Mouse (Mus musculus) forelimb bud, embryonic 11.5 days (tissue): ENCODE results near the gene Pced1a.

Experiments used
- DNase-seq: peaks from one replicate; pipeline ENCODE4 v3.0.0-alpha.2; 2012; ENCODE audit warnings: low read depth, low spot score

Gene Pced1a

DNA sequence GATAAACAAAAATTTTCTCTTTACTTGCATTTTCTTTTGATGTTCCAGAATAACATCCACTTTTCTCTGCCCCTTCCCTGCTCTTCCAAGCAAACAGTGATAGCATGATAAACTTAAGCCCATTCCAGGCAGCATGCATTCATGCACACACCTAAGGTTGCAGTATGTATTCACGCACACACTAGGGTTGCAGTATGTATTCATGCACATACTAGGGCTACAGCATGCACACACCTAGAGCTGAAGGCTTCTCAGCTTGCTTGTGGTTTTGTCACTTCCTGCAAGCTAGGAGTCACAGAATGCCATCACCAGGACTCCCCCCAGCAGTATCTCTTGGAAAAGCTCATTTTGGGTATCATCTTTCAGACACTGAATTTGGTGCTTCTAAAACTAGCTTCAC lies 12.3 kb upstream of the Pced1a start:
- DNase-seq = no peak

DNA sequence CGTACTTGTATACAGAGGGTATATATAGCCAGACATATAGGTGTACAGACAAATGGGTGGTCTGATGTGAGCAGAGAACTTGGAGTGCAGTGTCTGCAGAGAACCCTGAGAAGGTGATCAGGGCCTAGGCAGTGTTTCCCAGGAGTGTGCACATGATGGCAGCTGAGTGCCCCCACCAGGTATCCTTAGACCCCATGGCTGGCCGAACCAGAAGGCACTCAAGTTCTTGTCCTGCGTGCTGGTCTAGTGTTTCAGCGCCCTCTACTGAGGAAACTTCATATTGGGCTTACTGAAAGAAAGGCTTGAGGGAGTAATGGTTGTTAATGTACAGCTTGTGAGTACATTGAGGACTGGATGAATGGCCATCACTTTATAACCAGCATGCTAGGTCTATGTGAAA lies 8.7 kb upstream of the Pced1a start:
- DNase-seq = peak; percentile 56

GRCm38 (mm10) chr2:130432157-130432556 lies 7.7 kb upstream of the Pced1a start:
- no peak for DNase-seq

DNA sequence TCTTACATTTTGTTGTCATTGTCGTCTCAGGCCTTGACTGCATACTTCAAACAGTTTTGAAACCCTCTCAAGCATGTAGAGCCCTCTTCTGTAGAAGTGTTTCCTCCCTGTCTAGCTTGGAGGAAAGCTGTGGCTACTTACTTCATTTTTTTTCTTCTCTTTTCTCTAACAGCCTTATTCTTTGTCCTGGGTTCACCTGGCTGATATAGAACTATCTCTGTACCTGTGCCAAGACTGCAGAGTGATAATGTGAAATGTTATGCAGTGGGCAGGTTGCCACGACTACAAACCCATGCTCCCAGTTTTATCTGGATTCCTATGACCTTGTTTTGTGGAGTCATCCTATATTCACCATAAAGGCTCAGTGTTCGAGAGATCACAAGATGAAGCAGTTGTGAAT lies 6.0 kb upstream of the Pced1a start:
- DNase-seq = no peak

DNA sequence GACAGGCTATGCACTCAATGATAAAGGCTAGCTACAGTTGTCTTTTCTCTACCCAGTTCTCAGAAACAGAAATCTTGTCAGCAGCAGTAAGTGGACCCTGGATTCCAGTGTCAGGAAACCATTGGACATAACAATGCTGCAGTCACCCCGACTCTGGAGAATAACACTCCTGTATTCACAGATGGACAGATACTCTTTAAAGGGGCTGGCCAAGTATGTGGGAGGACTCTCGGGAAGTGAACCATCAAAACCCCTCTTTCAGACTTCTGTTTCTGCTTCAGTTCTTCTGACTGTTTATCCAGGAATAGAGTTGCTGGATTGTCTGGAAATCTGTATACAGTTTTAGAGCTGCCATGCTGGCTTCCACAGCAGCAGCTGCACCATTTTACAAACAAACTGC lies 5.3 kb upstream of the Pced1a start:
- DNase-seq = no peak

GRCm38 (mm10) chr2:130425112-130425511 lies 611 bp upstream of the Pced1a start:
- DNase-seq = no peak

DNA sequence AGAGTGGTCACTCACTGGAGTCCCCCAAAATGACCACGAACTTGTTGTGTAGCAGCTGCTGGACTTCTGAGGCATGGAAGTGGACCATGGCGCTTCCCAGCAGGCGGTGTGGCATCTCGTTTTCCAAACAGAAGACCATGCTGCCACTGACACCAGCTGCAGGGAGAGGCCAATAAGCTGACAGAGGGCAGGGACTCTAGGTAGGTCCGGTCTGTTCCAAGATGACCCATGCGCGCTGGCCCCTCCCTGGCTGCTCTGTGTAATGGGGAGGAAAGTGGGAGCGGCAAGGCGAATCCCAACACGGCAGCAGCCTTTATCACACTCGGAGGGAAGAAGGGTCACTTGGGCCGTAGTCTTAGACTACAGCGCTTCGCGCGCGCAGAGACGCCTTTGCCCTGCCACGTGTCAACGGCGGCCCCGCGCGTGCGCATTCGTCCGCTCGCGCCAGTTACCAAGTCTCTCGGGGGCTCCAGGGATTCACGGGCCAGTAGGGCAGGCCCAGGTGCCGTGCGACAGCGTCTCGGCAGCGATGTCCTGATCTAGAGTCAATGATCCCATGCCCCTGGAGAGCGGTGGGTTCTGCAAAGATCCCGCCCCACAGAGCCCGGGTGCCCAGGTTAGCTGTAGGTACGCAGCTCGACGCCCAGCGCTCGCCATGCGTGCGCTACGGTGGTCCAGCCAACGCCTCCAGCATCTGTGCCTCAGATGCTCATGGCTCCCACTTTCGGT lies 940 bp downstream of the Pced1a start:
- DNase-seq = peak; percentile 77

- no peak for DNase-seq
Measured at GRCm38 (mm10) chr2:130421781-130422620, 2.5 kb downstream of the Pced1a start.

DNA sequence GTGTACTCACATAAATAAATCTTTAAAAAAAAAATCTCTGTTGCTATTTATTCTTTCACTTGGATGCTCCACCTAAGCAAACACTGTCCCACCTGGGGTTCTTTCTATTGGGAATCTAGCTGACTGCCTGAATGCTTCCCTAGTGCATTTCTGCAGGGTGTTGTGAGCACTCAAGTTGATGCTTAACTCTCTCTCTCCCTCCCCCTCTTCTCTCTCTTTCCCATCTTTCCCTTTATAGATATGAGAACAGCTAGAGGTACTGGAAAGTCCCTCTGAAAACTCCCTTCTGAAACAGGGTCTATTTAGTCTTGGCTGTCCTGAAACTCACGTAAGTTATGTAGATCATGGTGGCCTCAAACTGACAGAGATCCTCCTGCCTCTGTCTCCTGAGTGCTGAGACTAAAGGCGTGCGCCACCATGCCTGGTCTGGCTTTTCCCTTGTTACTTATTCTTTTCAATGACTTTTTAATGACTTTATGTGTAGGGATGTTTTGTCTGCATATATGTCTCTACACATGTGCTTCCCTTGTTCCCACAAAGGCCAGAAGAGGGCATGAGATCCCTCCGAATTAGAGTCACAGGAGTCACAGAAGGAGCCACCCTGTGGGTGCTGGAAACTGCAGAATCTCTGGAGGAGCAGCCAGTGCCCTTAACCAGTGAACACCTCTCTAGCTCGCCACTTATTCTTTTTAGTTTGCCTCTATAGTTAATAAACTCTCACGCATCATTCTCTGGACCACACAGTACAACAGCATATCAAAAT lies 10.2 kb downstream of the Pced1a start:
- no peak for DNase-seq

DNA sequence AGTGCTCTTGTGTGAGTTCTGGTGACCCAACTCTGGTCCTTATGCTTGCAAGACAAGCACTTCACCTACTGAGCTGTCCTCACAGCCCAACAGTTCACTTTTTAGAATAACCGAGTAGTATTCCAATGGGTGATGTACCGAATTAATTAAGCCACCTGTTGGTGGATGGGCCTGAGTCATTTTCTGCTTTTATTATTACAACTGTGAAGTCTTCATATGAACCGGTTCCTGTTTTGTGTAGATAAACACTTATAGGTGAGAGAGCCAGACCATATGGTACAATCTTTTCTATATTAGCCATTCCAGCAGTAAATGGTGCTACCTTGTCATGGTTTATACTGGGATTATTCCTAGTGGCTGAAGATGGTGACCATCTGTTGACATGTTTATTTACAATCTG lies 11.7 kb downstream of the Pced1a start:
- DNase-seq = no peak

DNA sequence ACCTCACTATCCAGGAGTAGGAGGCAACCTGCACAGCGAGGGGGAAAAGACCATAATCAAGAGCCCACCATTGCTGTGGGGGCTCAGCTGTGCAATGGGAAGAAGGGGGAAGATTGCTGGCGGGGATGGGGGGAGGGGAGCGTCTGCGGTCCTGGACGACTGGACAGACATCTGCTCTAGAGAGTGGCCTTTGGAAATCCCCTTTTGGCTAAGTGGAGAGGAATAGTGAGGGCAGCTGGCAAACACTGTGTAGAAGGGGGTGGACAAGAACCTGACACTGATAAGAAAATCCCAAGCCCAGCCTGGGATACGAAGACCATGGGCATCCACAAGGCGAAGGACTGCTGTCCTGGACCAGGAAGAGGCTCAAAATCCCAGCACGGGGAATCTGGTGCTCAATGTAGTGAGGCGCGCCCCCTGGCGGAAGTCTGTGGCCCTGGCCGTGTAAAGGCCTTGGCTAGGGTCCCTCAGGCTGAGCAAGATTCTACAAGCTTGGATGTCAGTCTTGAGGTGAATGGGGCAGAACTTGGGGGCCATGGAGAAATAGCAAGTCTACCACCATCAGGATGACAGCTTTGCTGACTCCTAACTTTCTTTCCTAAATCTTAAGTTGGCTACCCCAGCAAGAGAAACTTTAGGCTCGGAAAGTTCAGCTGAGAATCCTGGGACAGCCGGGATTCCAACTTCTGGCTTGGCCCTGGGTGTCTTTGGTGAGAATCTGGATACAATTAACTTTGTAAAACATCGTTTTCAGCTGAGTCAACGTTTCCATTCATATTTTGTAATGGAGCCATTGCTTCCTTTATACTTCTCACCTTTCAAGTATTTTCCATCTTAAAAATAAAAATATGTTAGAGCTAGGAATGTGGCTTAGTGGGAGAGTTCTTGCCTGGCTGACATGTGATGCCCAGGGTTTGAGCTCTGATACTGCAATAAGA lies 12.7 kb downstream of the Pced1a start:
- DNase-seq = peak; percentile 81

DNA sequence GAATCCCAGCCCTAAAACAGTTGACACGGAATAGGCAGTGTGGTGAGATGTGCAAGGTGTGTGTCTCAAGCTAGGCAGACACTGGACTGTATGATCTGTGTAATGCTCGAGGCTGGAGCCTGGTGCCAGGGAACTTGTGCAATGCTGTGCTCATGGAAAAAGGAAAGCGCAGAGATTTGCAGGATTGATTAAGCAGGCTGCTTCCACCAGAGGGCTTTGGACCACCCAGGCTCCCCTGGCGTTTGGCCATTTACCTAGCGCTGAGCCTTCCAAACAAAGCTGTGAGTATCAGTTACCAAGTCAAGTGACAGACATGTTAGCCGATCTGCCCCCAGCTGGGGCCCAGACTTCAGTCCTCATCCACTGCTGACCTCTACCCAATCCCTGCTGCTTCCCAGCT lies 16.3 kb downstream of the Pced1a start:
- peak; percentile 54 for DNase-seq

DNA sequence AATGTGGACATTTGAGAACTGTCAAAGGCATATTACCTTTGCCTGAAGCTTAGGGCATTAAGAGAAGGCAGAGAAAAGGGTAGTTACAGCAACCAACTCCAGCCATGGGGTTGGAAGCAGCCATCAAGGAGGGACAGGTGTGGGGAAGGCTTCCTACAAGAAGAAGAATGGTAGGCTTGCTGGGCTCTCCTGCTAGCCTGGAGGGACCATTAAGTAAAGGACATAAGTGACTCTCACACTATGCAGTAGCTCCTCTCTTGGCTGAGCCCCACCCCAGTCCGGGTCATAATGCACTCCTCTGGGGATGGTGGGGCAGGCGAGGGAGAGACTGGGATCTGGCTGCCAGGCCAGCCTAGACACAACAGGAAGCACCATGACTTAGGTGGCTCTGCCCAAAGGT lies 18.3 kb downstream of the Pced1a start, which contains the start of gene Tmem239:
TSS of gene Tmem239 (plus strand) at position 301 of the 400 bp plus-strand sequence.
- DNase-seq = no peak

GRCm38 (mm10) chr2:130404939-130405338 lies 19.6 kb downstream of the Pced1a start, which contains the start of the genes Gm28372 and 1700020A23Rik:
TSS of gene Gm28372 (plus strand) at chr2:130405239.
TSS of gene 1700020A23Rik (plus strand) at chr2:130405259.
- DNase-seq = no peak

DNA sequence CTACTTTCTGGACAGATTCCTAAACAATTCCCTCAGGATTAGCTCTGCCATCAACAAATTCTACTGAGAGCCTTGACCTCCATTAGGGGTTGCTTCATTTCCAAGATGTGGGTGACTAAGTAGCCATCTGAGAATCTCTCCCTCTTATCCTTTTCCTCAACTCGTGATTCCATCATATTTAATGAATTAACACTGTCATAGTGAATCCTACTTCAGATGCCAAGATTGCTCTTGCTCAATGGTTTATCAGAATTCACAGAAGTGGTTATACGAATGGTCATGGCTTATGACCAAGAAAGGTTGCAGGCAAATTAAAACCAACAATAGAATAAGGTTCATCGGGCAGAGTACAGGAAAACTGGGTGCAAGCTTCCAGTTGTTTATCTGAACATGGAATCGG lies 22.6 kb downstream of the Pced1a start:
- DNase-seq = no peak

- no peak for DNase-seq
Measured at GRCm38 (mm10) chr2:130400046-130400445, 24.5 kb downstream of the Pced1a start.

- DNase-seq = no peak
Measured at GRCm38 (mm10) chr2:130398091-130398490, 26.4 kb downstream of the Pced1a start.

DNA sequence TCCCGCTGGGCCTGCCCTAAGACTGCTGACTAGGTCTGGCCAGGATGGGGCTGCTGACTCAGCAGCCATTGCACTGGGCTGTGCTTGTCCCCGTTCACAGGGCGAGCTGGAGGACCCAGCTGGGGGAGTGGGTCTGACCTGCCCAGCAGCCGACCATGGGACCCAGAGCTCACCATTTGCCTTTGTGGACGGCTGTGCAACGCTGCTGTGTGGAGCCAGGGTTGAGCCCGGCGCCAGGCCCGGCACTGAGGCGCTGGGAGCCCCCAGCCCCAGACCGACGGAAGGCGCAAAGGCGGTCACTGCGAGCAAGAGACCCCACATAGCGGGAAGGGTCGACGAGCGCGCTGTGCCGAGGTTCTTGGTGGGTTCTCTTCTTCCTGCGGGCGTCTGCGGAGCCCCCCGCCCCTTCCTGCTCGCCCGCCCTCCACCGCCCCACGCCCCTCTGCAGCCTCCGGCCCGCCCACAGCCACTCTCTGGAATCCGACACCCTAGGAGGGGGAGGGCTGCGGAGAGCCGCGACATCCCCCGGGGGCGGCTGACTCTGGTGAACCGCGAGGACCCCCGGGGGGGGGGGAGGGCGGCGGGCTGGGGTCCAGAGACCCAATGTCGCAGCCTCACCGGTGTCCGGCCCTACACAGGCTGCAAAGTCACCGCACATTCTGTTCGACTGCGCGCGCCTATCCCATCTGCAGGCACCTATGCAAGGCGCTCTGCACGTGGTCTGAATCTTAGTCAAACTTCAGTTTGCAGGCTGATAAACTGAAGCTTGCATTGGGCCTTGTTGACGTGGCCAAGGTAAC lies 27.1 kb downstream of the Pced1a start, which contains the start of gene Cpxm1:
TSS of gene Cpxm1 (minus strand) at position 389 of the 800 bp plus-strand sequence.
- peak; percentile 69 for DNase-seq

DNA sequence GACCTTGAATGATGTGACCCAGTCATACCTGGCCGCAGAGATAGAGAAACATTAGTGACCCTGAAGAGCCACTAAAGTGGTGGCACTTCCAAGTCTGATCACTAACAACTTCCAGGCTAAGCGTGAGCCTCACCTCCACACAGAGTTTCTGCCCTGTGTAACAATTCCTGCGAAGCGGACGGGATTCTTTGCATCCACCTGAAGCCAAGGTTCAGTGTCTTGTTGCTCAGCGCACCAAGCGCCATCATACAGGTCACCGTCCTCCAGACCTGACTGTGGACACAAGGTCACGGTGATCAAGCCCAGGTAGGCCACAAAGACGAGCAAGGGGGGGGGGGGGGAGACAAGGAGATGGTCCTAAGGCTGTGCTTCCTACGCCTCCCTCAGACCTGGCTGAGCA lies 28.8 kb downstream of the Pced1a start:
- DNase-seq = no peak

DNA sequence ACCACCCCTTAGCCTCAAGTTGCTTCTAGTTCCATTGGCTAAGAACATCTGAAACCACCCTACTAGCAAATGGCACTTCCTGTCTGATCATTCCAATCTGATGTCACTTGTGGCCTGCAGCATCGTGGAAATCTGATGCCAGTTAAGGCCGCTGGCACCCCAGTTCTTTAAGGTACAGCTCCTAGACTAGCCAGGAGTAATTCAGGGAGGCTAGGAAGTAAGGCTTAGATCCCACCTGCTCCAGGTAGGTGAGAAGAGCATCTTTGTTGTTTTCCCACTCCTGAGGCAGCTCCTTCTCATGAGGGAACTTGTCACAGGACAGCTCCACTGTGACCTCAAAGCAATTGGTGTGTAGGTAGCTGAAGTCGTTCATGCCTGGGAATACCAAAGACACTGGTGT lies 31.7 kb downstream of the Pced1a start:
- DNase-seq = no peak
